Mouse (Mus musculus) brain, embryonic 14.5 days (tissue): ENCODE measurements at regions not wholly inside any gene's neighbourhood (a gene's known extent, or its start where the extent isn't known, plus 50 kb on each side); places are given as distances from the start of the nearest gene placed in this dataset.
A peak's percentile ranks its signal among the peaks of the same experiment; 100 is the strongest.

Experiments used
- CTCF ChIP-seq: fragments of 200-500 bp; IDR thresholded peaks from 2 replicates; pipeline ENCODE4 v1.5.1; 2012; ENCODE audit warnings: inconsistent platforms, mild to moderate bottlenecking, moderate library complexity, borderline replicate concordance; ENCODE audit not compliant: insufficient read depth, insufficient read length; ENCODE audit errors: extremely low read depth
- POLR2A ChIP-seq: fragments of 200-500 bp; IDR thresholded peaks from 2 replicates; pipeline ENCODE4 v1.6.1; 2012; ENCODE audit warnings: mild to moderate bottlenecking, inconsistent platforms, borderline replicate concordance; ENCODE audit not compliant: poor library complexity, insufficient read depth, insufficient read length, severe bottlenecking; ENCODE audit errors: extremely low read depth

- TF ChIP-seq POLR2A: no peak
- peak; percentile 78 for TF ChIP-seq CTCF
Measured at GRCm38 (mm10) chr8:18388353-18388752, 589.7 kb downstream of the Defb40 start.
